Mouse (Mus musculus) hindbrain, embryonic 16.5 days (tissue): ENCODE measurements around the gene Clcn1. TPM values are rescaled to one million over a fixed set of nuclear protein-coding genes. Genes with fewer than 3 reads are reported as not detected.
A peak's percentile ranks its signal among the peaks of the same experiment; 100 is the strongest.

ENCODE experiments used
- ATAC-seq: fragments of 200-750 bp; cut with Nextera tagmentation; 2 replicates; pipeline ENCODE4 v1.8.0; 2017; ENCODE audit warnings: moderate TSS enrichment, moderate library complexity
- H3K27ac ChIP-seq: fragments of 300-500 bp; sonication (generic); 2 replicates; pipeline ENCODE4 v1.5.1; 2014; ENCODE audit warnings: low read depth, mild to moderate bottlenecking, control low read depth, low read length, moderate library complexity
- H3K27me3 ChIP-seq: fragments of 300-500 bp; sonication (generic); replicated peaks from 2 replicates; pipeline ENCODE4 v1.6.1; 2014; ENCODE audit warnings: low read length; ENCODE audit not compliant: control insufficient read depth, insufficient read depth
- H3K36me3 ChIP-seq: fragments of 300-500 bp; sonication (generic); 2 replicates; pipeline ENCODE4 v1.6.1; 2014; ENCODE audit warnings: mild to moderate bottlenecking, low read length, moderate library complexity, mixed read lengths; ENCODE audit not compliant: control insufficient read depth, insufficient read depth
- H3K4me1 ChIP-seq: fragments of 300-500 bp; sonication (generic); 2 replicates; pipeline ENCODE4 v1.6.1; 2014; ENCODE audit warnings: low read depth, low read length; ENCODE audit not compliant: control insufficient read depth, insufficient read depth
- H3K4me2 ChIP-seq: fragments of 300-500 bp; sonication (generic); 2 replicates; pipeline ENCODE4 v1.6.1; 2014; ENCODE audit warnings: mild to moderate bottlenecking, low read length, control low read depth, moderate library complexity
- H3K4me3 ChIP-seq: fragments of 300-500 bp; sonication (generic); 2 replicates; pipeline ENCODE4 v1.5.1; 2014; ENCODE audit warnings: mild to moderate bottlenecking, low read length, control low read depth, moderate library complexity
- H3K9ac ChIP-seq: fragments of 300-500 bp; sonication (generic); 2 replicates; pipeline ENCODE4 v1.6.1; 2014; ENCODE audit warnings: low read depth, mild to moderate bottlenecking, control low read depth, low read length, moderate library complexity
- H3K9me3 ChIP-seq: fragments of 300-500 bp; sonication (generic); 2 replicates; pipeline ENCODE4 v1.6.1; 2014; ENCODE audit warnings: mild to moderate bottlenecking, low read length, moderate library complexity; ENCODE audit not compliant: control insufficient read depth
- WGBS: fragments of 180-500 bp; shearing (Covaris S2); extraction: QIAGEN DNeasy Blood & Tissue Kit; methylation state at CpG from one replicate; pipeline ENCODE4 v1.1.7; 2014; 5-methylcytosine and 5-hydroxymethylcytosine counted together
- polyA plus RNA-seq: library from polyadenylated mRNA; unstranded; fragments of >200 nt; fragmentation: Nextera tagmentation; extraction: Ambion mirVana; gene quantifications from 2 replicates; pipeline ENCODE4 v1.2.1, GENCODE M21; 2015

Clcn1 gene
- polyA plus RNA-seq, 1 experiment from 2014 or later: 1.2 TPM

DNA sequence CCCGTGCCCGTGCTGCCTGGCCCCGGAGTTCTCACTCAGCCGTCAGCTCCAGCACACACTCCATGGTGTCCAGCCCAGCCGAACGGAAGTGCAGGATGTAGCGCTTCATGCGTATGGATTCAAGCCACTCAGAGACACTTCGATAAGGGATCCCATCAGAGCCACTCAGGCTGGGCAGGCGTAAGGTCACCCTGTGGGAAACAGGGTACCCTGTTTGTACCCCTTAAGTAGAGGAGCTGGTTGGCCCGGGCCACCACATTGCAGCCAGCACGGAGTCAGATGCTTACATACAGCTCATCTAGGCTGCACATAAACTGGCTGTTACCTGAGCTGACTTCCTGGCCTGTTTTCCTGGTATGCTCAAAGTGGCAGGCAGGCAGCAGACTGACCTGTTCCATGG is 72.4 kb downstream of the Clcn1 start:
- no peaks in the 10 kb centered on the region for H3K27me3 ChIP-seq
- no peak overlapping the region for H3K4me3 ChIP-seq
- peaks cover 22% of the 10 kb centered on the region for H3K36me3 ChIP-seq
- no peak overlapping the region for H3K9ac ChIP-seq
- 95% methylated on average over 12 of the region's 12 CpGs for WGBS
- no peak overlapping the region for H3K27ac ChIP-seq
- no peak overlapping the region for H3K4me2 ChIP-seq
- peaks cover 4% of the 10 kb centered on the region for H3K4me1 ChIP-seq
- no peaks in the 10 kb centered on the region for H3K9me3 ChIP-seq
- ATAC-seq: no peak

GRCm38 (mm10) chr6:42359364-42360147 is 73.1 kb downstream of the Clcn1 start:
- Histone ChIP-seq H3K9me3 (no peaks in the 10 kb centered on the region), H3K9ac (no peak overlapping the region), H3K4me1 (peaks cover 2% of the 10 kb centered on the region; the same call in 1 of the 2 replicates), H3K4me3 (no peak overlapping the region), H3K27me3 (no peaks in the 10 kb centered on the region), H3K36me3 (peaks cover 22% of the 10 kb centered on the region), H3K4me2 (no peak overlapping the region), H3K27ac (no peak overlapping the region)
- no peak for ATAC-seq
- 78% methylated on average over 9 of the region's 9 CpGs for WGBS

- H3K4me1 ChIP-seq: peaks cover 2% of the 10 kb centered on the region; the same call in 1 of the 2 replicates
- no peak overlapping the region for H3K27ac ChIP-seq
- H3K27me3 ChIP-seq: no peaks in the 10 kb centered on the region
- H3K9ac ChIP-seq: no peak overlapping the region
- H3K9me3 ChIP-seq: no peaks in the 10 kb centered on the region
- 88% methylated on average over 6 of the region's 6 CpGs for WGBS
- H3K36me3 ChIP-seq: peaks cover 22% of the 10 kb centered on the region
- no peak overlapping the region for H3K4me2 ChIP-seq
- no peak overlapping the region for H3K4me3 ChIP-seq
- ATAC-seq: no peak
These were observed 73.9 kb downstream of the Clcn1 start for GRCm38 (mm10) chr6:42360231-42360840.

DNA sequence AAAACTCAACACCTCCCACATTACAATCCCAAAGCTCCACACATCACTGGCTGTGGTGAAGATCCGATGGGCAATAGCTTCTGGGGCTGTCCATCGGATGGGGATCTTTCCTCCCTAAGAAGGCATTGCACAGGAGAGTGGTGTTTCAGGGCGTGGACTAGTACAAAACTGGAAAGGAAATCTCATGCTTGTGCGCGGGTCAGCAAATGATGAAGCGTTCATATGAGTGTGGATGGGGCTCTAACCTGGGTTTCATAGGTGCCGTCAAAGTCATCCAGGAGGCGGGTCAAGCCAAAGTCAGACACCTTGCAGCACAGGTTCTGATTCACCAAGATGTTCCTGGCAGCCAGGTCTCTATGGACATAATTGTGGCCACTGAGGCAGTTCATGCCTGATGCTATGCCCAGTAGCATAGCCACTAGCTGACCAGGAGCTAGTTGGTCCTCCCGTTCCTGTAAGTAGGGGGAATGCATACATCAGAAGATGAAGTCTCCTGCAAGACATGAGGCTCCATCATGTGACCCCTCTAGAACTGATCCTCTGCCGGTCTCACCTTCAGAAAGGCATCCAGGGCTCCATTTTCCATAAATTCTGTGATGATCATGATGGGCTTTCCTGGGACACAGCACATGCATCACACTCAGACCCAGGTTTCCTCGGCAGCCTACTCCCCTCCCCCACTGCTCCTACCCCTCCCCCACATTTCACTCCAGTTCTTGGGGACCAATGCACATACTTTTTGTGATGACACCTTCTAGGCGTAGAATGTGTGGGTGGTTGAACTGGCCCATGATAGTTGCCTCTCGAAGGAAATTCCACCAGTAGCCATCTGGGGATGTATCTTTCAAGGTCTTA is 74.8 kb downstream of the Clcn1 start:
- no peak overlapping the region for H3K4me3 ChIP-seq
- no peak for ATAC-seq
- no peaks in the 10 kb centered on the region for H3K27me3 ChIP-seq
- H3K27ac ChIP-seq: no peak overlapping the region
- 94% methylated on average over 13 of the region's 13 CpGs for WGBS
- H3K9ac ChIP-seq: no peak overlapping the region
- H3K4me1 ChIP-seq: peaks cover 2% of the 10 kb centered on the region; the same call in 1 of the 2 replicates
- H3K4me2 ChIP-seq: no peak overlapping the region
- H3K36me3 ChIP-seq: peaks cover 19% of the 10 kb centered on the region
- no peaks in the 10 kb centered on the region for H3K9me3 ChIP-seq

DNA sequence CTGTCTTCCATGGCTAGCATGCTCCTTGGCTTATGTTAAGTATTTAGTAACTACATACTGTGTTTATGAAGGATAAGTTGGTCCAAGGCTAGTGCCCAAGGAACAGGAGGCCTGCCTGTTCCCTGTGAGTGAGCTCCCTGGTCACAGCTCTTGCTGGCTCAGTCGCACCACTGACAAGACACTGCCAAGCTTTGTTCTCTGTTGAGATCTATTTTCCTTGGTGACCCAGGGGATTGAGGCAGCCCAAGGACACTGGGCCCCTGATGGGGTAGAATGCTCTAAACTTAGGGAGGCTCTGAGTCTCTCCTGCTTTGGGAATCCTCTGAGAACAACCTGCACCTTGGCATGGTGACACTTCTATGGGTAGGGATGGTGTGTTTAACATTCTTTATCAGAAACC is 75.6 kb downstream of the Clcn1 start:
- H3K9ac ChIP-seq: no peak overlapping the region
- no peak overlapping the region for H3K4me2 ChIP-seq
- no peaks in the 10 kb centered on the region for H3K27me3 ChIP-seq
- no peak for ATAC-seq
- WGBS: 58% methylated on average over 1 of the region's 1 CpGs
- H3K27ac ChIP-seq: no peak overlapping the region
- no peaks in the 10 kb centered on the region for H3K9me3 ChIP-seq
- peaks cover 2% of the 10 kb centered on the region; the same call in 1 of the 2 replicates for H3K4me1 ChIP-seq
- peaks cover 13% of the 10 kb centered on the region for H3K36me3 ChIP-seq
- H3K4me3 ChIP-seq: no peak overlapping the region

- no peak overlapping the region for H3K4me2 ChIP-seq
- no peak overlapping the region for H3K4me3 ChIP-seq
- H3K9ac ChIP-seq: no peak overlapping the region
- H3K4me1 ChIP-seq: peaks cover 2% of the 10 kb centered on the region; the same call in 1 of the 2 replicates
- no peak overlapping the region for H3K27ac ChIP-seq
- peaks cover 13% of the 10 kb centered on the region for H3K36me3 ChIP-seq
- 88% methylated on average over 1 of the region's 1 CpGs for WGBS
- H3K27me3 ChIP-seq: no peaks in the 10 kb centered on the region
- no peaks in the 10 kb centered on the region for H3K9me3 ChIP-seq
- peak; percentile 19; the same call in 1 of the 2 replicates for ATAC-seq
These were observed 76.0 kb downstream of the Clcn1 start for GRCm38 (mm10) chr6:42362497-42362896.

GRCm38 (mm10) chr6:42362974-42363373 is 76.5 kb downstream of the Clcn1 start:
- H3K4me1 ChIP-seq: peaks cover 2% of the 10 kb centered on the region; the same call in 1 of the 2 replicates
- ATAC-seq: peak; percentile 24; the same call in 1 of the 2 replicates
- no peaks in the 10 kb centered on the region for H3K27me3 ChIP-seq
- no peak overlapping the region for H3K27ac ChIP-seq
- no peaks in the 10 kb centered on the region for H3K9me3 ChIP-seq
- H3K4me3 ChIP-seq: no peak overlapping the region
- H3K9ac ChIP-seq: no peak overlapping the region
- WGBS: 48% methylated on average over 3 of the region's 3 CpGs
- H3K36me3 ChIP-seq: peaks cover 13% of the 10 kb centered on the region
- no peak overlapping the region for H3K4me2 ChIP-seq

GRCm38 (mm10) chr6:42364066-42364465 is 77.6 kb downstream of the Clcn1 start:
- Histone ChIP-seq H3K27ac (no peak overlapping the region), H3K9ac (no peak overlapping the region), H3K4me2 (no peak overlapping the region), H3K4me3 (no peak overlapping the region), H3K36me3 (peaks cover 8% of the 10 kb centered on the region), H3K9me3 (no peaks in the 10 kb centered on the region), H3K4me1 (peaks cover 2% of the 10 kb centered on the region; the same call in 1 of the 2 replicates), H3K27me3 (no peaks in the 10 kb centered on the region)
- no peak for ATAC-seq
- 91% methylated on average over 4 of the region's 4 CpGs for WGBS

DNA sequence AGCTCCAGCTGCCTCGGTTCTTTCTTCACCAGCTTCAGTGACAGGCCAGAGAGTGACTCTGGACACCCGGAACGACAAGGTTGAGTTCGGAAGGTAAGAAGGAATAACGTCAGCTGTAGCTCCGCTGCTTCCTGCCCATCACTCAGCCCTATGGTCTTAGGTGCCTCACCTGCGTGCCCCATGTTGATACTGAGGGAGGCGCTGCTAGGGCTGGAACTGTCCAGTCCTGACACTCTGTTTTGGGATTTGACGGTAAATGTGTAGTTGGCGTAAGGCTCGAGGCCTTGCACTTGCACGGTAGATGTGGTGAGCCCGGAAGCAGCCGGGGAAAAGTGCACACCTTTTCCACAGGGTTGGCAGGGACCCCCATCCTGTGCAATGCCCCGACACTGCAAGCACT is 78.1 kb downstream of the Clcn1 start:
- Histone ChIP-seq H3K4me1 (peaks cover 2% of the 10 kb centered on the region; the same call in 1 of the 2 replicates), H3K27me3 (no peaks in the 10 kb centered on the region), H3K4me2 (no peak overlapping the region), H3K9me3 (no peaks in the 10 kb centered on the region), H3K9ac (no peak overlapping the region), H3K36me3 (peaks cover 5% of the 10 kb centered on the region), H3K4me3 (no peak overlapping the region), H3K27ac (no peak overlapping the region)
- no peak for ATAC-seq
- WGBS: 93% methylated on average over 15 of the region's 15 CpGs
